Mouse (Mus musculus) thymus, adult 2 months (tissue): ENCODE results near the gene Panx3.

Experiments used
- CTCF ChIP-seq: fragments of 200-500 bp; IDR thresholded peaks from 2 replicates; pipeline ENCODE4 v1.5.1; 2012; ENCODE audit warnings: mild to moderate bottlenecking, control low read depth, low read length, moderate library complexity, borderline replicate concordance; ENCODE audit not compliant: control insufficient read depth, poor library complexity, insufficient read depth; ENCODE audit errors: extremely low read depth
- POLR2A ChIP-seq: fragments of 200-500 bp; IDR thresholded peaks from 2 replicates; pipeline ENCODE4 v1.6.1; 2012; ENCODE audit warnings: mild to moderate bottlenecking, low read length, control low read depth, moderate library complexity; ENCODE audit not compliant: control insufficient read depth, poor library complexity, insufficient read depth; ENCODE audit errors: extremely low read depth

GRCm38 (mm10) chr9:37623981-37624380 is 45.1 kb downstream of the Panx3 start:
- TF ChIP-seq CTCF = no peak
- no peak for TF ChIP-seq POLR2A
